Mouse (Mus musculus): ENCODE measurements around the gene Cox10. TPM values are rescaled to one million over a fixed set of nuclear protein-coding genes. Genes with fewer than 3 reads are reported as not detected.

Gene Cox10
- polyA plus RNA-seq, 1 experiment, result 21.8 TPM

DNA sequence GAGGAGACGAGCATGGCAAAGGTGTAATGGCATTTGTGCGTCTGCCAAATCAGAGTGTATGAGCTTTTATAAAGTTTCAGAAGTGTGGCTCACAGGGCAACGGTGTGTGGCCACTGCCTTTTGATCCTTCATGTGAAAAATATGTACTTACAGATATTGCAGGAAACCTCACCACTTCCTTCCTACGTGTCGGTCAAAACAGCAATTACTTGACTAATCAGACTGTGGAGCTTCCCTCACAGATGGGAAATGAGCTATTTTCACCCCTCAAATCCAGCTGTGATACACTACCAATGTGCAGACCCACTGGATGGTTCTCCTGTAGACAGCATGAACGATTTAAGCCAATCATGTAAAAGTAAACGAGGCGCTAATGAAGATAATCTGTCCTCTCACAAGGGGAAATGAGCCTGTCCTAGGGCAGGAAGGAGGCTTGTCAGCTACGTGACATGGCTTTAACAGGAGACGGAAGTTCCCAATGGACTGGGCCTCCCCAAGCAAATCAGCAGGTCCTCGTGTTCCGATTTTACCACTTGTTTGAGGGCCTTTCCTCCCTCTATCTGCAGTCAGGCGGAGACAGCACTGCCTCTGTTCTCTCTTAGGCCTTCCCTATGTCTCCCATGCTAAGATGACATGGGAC, 103.9 kb downstream of the Cox10 start:
- H3K4me3 ChIP-seq (ENCODE audit: insufficient read depth, low read depth, low read length), result no peak overlapping the region
- TF ChIP-seq CTCF (conservative IDR thresholded peaks at IDR 0.05; ENCODE audit: insufficient read depth, insufficient read length, low read depth, low read length) (no peak), POLR2A (IDR thresholded peaks at IDR 0.05; ENCODE audit: low read depth, low read length) (no peak)
- no peak overlapping the region for H3K27ac ChIP-seq (ENCODE audit: insufficient read depth, low read depth, low read length)

GRCm38 (mm10) chr11:63973973-63974372, 105.3 kb downstream of the Cox10 start:
- H3K4me3 ChIP-seq (ENCODE audit: insufficient read depth, low read depth, low read length), result no peak overlapping the region
- H3K27me3 ChIP-seq (replicated peaks; ENCODE audit: control insufficient read depth, insufficient read depth, low read length), result no peaks in the 10 kb centered on the region
- 0 out of 2 replicates have a peak, but pooled peaks cover 3% of the 10 kb centered on the region for H3K4me1 ChIP-seq (ENCODE audit: control insufficient read depth, insufficient read depth, low read length)
- H3K36me3 ChIP-seq (ENCODE audit: control insufficient read depth, insufficient read depth, low read length), result no peaks in the 10 kb centered on the region
- H3K27ac ChIP-seq (ENCODE audit: insufficient read depth, low read depth, low read length), result no peak overlapping the region
- 96% methylated on average over 2 of the region's 2 CpGs for WGBS
- TF ChIP-seq POLR2A (IDR thresholded peaks at IDR 0.05; ENCODE audit: low read depth, low read length) (no peak), CTCF (conservative IDR thresholded peaks at IDR 0.05; ENCODE audit: insufficient read depth, insufficient read length, low read depth, low read length) (no peak)
- DNase-seq, result no peak

More for the DNA sequence above, 103.9 kb downstream of the Cox10 start:
- Histone ChIP-seq H3K4me1 (ENCODE audit: control insufficient read depth, insufficient read depth, low read length) (0 out of 2 replicates have a peak, but pooled peaks cover 3% of the 10 kb centered on the region), H3K27me3 (replicated peaks; ENCODE audit: control insufficient read depth, insufficient read depth, low read length) (no peaks in the 10 kb centered on the region), H3K36me3 (ENCODE audit: control insufficient read depth, insufficient read depth, low read length) (no peaks in the 10 kb centered on the region)
- WGBS, result 74% methylated on average over 13 of the region's 13 CpGs
- no peak for DNase-seq

DNA sequence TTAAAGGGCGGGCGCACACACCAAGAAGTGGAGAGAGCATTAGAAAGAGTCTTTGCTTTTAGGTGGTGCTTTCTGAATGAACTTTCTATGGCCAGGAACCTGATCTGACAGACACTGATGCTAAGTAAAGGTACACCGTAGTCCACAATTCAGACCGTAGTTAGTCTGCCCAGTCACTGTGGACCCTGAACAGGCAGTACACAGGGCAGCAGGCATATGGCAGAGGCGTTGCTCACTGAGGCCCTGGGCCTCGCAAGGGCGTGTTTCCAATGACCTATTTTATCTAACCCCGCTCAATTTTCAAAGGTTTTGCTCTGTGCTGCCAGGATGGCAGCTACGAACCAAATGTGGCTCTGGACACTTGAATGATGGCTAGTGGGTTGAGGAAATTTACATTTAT, 107.8 kb downstream of the Cox10 start:
- no peaks in the 10 kb centered on the region for H3K36me3 ChIP-seq (ENCODE audit: control insufficient read depth, insufficient read depth, low read length)
- H3K27ac ChIP-seq (ENCODE audit: insufficient read depth, low read depth, low read length), result no peak overlapping the region
- WGBS, result 71% methylated on average over 9 of the region's 9 CpGs
- TF ChIP-seq CTCF (conservative IDR thresholded peaks at IDR 0.05; ENCODE audit: insufficient read depth, insufficient read length, low read depth, low read length) (no peak), POLR2A (IDR thresholded peaks at IDR 0.05; ENCODE audit: low read depth, low read length) (no peak)
- peak; percentile 47 for DNase-seq
- H3K27me3 ChIP-seq (replicated peaks; ENCODE audit: control insufficient read depth, insufficient read depth, low read length), result no peaks in the 10 kb centered on the region
- no peak overlapping the region for H3K4me3 ChIP-seq (ENCODE audit: insufficient read depth, low read depth, low read length)
- 0 out of 2 replicates have a peak, but pooled peaks cover 3% of the 10 kb centered on the region for H3K4me1 ChIP-seq (ENCODE audit: control insufficient read depth, insufficient read depth, low read length)

GRCm38 (mm10) chr11:63970818-63971217, 108.5 kb downstream of the Cox10 start:
- no peak overlapping the region for H3K27ac ChIP-seq (ENCODE audit: insufficient read depth, low read depth, low read length)
- peak; percentile 44 for DNase-seq
- TF ChIP-seq CTCF (conservative IDR thresholded peaks at IDR 0.05; ENCODE audit: insufficient read depth, insufficient read length, low read depth, low read length), result no peak
- no peak for TF ChIP-seq POLR2A (IDR thresholded peaks at IDR 0.05; ENCODE audit: low read depth, low read length)
- H3K4me3 ChIP-seq (ENCODE audit: insufficient read depth, low read depth, low read length), result no peak overlapping the region
- no peaks in the 10 kb centered on the region for H3K27me3 ChIP-seq (replicated peaks; ENCODE audit: control insufficient read depth, insufficient read depth, low read length)
- 0 out of 2 replicates have a peak, but pooled peaks cover 3% of the 10 kb centered on the region for H3K4me1 ChIP-seq (ENCODE audit: control insufficient read depth, insufficient read depth, low read length)
- 43% methylated on average over 6 of the region's 6 CpGs for WGBS
- no peaks in the 10 kb centered on the region for H3K36me3 ChIP-seq (ENCODE audit: control insufficient read depth, insufficient read depth, low read length)

DNA sequence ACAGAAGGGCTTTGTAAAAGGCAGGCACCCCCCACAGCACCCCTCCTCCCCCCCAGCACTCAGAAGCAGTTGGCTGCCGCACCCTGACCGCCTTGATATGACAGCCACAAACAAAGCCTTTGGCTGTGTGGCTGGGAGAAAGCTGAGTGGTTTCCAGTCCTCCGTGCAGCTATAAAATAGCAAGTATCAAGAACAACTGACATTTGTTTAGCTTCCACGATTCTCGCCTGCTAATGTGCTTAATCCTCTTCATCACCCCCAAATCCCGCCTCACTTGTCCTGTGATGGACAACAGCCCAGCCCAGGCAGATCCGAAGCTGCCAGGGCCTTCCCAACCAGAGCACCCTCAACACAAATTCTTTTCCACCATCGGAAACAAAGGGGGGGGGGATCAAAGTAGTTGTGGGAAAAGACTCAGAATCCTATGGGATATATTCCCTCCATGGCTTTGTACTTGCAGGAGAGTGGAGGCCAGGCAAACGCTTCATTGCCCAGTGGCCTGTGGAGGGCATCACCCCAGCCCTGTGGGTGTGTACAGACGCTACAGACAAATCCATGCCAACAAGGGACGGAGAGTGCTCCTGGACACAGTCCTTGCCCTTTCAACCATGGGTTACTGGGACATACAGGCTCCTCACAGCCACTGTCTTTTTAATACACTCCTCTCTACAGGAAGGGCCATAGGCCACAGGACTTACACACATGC, 109.9 kb downstream of the Cox10 start:
- Histone ChIP-seq H3K4me1 (ENCODE audit: control insufficient read depth, insufficient read depth, low read length) (0 out of 2 replicates have a peak, but pooled peaks cover 3% of the 10 kb centered on the region), H3K4me3 (ENCODE audit: insufficient read depth, low read depth, low read length) (no peak overlapping the region), H3K27me3 (replicated peaks; ENCODE audit: control insufficient read depth, insufficient read depth, low read length) (no peaks in the 10 kb centered on the region), H3K36me3 (ENCODE audit: control insufficient read depth, insufficient read depth, low read length) (no peaks in the 10 kb centered on the region), H3K27ac (ENCODE audit: insufficient read depth, low read depth, low read length) (no peak overlapping the region)
- WGBS, result 70% methylated on average over 11 of the region's 11 CpGs
- TF ChIP-seq POLR2A (IDR thresholded peaks at IDR 0.05; ENCODE audit: low read depth, low read length) (no peak), CTCF (conservative IDR thresholded peaks at IDR 0.05; ENCODE audit: insufficient read depth, insufficient read length, low read depth, low read length) (no peak)
- DNase-seq, result peak; percentile 76

DNA sequence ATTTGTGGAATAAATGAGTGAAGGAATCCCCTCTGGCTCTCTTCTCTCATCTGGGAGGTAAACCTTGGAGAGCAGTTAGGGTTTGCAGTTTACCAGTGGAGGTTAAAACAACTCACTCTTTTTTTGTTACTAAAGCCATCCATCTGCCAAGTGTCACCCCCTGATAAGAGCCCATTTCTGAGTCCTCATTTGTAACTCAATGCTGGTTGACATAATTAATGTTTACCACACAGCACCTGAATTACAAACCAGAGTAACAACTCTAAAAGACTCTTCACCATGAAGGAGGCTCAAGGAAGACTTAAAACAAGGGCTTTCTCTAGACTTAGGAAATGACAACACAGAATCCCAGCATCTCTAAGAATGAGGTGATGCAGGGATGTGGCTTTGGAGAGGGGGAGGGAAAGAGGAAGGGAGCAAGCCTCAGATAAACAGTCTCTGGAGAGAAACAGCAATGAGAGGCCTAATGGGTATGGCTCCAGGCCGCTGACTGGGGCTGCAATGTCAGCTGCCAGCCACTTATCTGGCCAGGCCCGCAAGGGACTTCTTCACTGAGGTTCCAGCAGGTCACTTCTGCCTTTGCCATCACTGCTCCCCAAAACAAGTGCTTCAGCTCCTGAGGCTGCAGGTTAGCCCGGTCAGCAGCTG, 110.8 kb downstream of the Cox10 start:
- no peak for DNase-seq
- 85% methylated on average over 3 of the region's 3 CpGs for WGBS
- H3K36me3 ChIP-seq (ENCODE audit: control insufficient read depth, insufficient read depth, low read length), result no peaks in the 10 kb centered on the region; the same call in 1 of the 2 replicates
- H3K27ac ChIP-seq (ENCODE audit: insufficient read depth, low read depth, low read length), result no peak overlapping the region
- TF ChIP-seq POLR2A (IDR thresholded peaks at IDR 0.05; ENCODE audit: low read depth, low read length) (no peak), CTCF (conservative IDR thresholded peaks at IDR 0.05; ENCODE audit: insufficient read depth, insufficient read length, low read depth, low read length) (no peak)
- no peaks in the 10 kb centered on the region for H3K27me3 ChIP-seq (replicated peaks; ENCODE audit: control insufficient read depth, insufficient read depth, low read length)
- 0 out of 2 replicates have a peak, but pooled peaks cover 3% of the 10 kb centered on the region for H3K4me1 ChIP-seq (ENCODE audit: control insufficient read depth, insufficient read depth, low read length)
- H3K4me3 ChIP-seq (ENCODE audit: insufficient read depth, low read depth, low read length), result no peak overlapping the region

All from kidney, adult 2 months (tissue).